Mouse (Mus musculus) bone marrow macrophage, adult 2 months (primary cell): ENCODE measurements around the gene Mcu.

ENCODE experiments used
- CTCF ChIP-seq: IDR thresholded peaks from 2 replicates; pipeline ENCODE4 v1.5.1; 2012; ENCODE audit warnings: low read depth, mild to moderate bottlenecking, low read length, moderate library complexity
- POLR2A ChIP-seq: IDR thresholded peaks from 2 replicates; pipeline ENCODE4 v1.6.1; 2012; ENCODE audit warnings: mild to moderate bottlenecking, low read depth, low read length, borderline replicate concordance

DNA sequence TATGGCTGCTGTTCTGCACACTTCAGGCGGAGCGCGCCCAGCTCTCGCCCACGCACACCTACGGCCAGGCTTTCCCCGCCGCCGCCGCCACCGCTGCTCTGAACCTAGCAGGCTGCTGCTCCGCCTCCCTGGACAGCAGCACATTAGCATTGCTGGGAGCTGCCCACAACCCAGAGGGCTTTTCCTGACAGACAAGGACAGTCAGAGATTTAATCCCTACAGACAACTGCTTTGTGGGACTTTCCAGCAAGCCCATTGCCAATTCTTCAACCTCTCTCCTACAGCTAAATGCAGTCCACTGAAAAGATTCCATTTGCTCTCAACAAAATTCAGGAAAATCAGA lies 77.0 kb downstream of the Mcu start:
- TF ChIP-seq CTCF (no peak), POLR2A (no peak)
